Mouse (Mus musculus) C2C12 (cell line): ENCODE data around the gene St8sia1.

ENCODE experiments used
- CEBPB ChIP-seq: IDR thresholded peaks from one replicate; pipeline ENCODE4 v1.6.1; 2011; ENCODE audit warnings: low read depth, mild to moderate bottlenecking, control low read depth, moderate library complexity
- CTCF ChIP-seq: IDR thresholded peaks from one replicate; pipeline ENCODE4 v1.5.1; 2011; ENCODE audit not compliant: control insufficient read depth, insufficient read depth, insufficient read length
- FOSL1 ChIP-seq: IDR thresholded peaks from one replicate; pipeline ENCODE4 v1.8.0; 2011; ENCODE audit warnings: mild to moderate bottlenecking, low read length; ENCODE audit not compliant: poor library complexity, insufficient read depth, severe bottlenecking
- MAX ChIP-seq: IDR thresholded peaks from one replicate; pipeline ENCODE4 v1.6.1; 2011; ENCODE audit warnings: mild to moderate bottlenecking, control low read depth
- MYOD1 ChIP-seq: IDR thresholded peaks from one replicate; pipeline ENCODE4 v1.6.1; 2011; ENCODE audit warnings: low read depth; ENCODE audit not compliant: control insufficient read depth, insufficient read length
- MYOG ChIP-seq: IDR thresholded peaks from one replicate; pipeline ENCODE4 v1.6.1; 2011; ENCODE audit not compliant: control insufficient read depth, insufficient read length; ENCODE audit errors: extremely low read depth
- USF1 ChIP-seq: IDR thresholded peaks from one replicate; pipeline ENCODE4 v1.6.1; 2011; ENCODE audit warnings: low read depth, mild to moderate bottlenecking, control low read depth, moderate library complexity

DNA sequence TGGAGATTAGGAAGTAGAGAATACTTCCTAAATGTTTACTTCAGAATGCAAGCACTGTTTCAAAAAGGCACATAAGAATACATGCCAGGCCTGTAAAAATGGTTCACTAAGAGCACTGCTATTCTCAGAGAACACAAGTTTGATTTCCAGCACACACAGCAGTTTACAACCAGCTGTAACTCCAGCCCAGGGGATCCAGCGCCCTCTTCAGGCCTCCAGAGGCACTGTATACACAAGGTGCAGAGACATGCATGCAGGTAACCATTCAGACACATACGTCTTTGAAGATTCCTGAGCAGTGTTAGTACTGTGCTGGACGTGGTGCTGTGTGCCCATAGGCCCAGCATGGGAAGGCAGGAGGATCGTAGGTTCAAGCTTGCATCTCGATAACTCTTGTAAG, 190.7 kb downstream of the St8sia1 start:
- no peak for TF ChIP-seq CTCF
- TF ChIP-seq MAX = no peak
- TF ChIP-seq USF1 = no peak
- no peak for TF ChIP-seq MYOD1
- TF ChIP-seq FOSL1 = no peak
- no peak for TF ChIP-seq CEBPB
- no peak for TF ChIP-seq MYOG
